Mouse (Mus musculus) liver, embryonic 14.5 days (tissue): ENCODE data around the gene Apba3.

Experiments
- CTCF ChIP-seq: IDR thresholded peaks from 2 replicates; pipeline ENCODE4 v1.5.1; 2016; ENCODE audit warnings: antibody characterized with exemption, low read depth, control low read depth
- EP300 ChIP-seq: IDR thresholded peaks from 2 replicates; pipeline ENCODE4 v1.6.1; 2016; ENCODE audit warnings: antibody characterized with exemption, low read depth

DNA sequence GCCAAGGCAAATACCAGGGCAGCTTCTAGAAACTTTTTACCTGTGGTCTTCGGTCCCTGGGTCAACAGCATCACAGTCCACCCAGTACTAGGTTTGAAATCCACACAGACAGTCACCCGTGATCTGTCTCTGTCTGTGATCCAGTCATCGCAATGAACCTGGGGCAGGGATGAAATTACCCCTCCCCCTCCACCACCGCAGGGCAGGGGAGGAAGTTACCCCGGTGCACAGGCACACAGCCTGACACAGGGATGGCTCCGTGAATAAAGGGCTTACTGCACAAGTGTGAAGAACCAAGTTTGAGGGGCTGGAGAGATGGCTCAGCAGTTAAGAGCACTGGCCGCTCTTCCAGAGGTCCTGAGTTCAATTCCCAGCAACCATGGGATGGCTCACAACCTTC, 37.0 kb downstream of the Apba3 start:
- TF ChIP-seq CTCF (no peak), EP300 (no peak)
